Mouse (Mus musculus): Measurements from ENCODE around the gene Sec61a2. TPM values are rescaled to one million over a fixed set of nuclear protein-coding genes. Genes with fewer than 3 reads are reported as not detected.

Sec61a2 gene
- 23.3 and 26.7 TPM in 2 replicates for polyA plus RNA-seq (2012; rRNA removed)

GRCm38 (mm10) chr2:5894843-5895570 is at the start of gene Sec61a2:
Gene Sec61a2 (minus strand): TSS chr2:5895432.
- WGBS = under 1% methylated on average over 62 of the region's 62 CpGs
- peak; percentile 99 for DNase-seq
- Histone ChIP-seq H3K27ac (ENCODE audit: insufficient read depth, low read depth, low read length) (peak within 1 kb of the TSS; percentile 82), H3K27me3 (replicated peaks; ENCODE audit: control insufficient read depth, insufficient read depth, low read length) (no peaks in the 10 kb centered on the region), H3K4me3 (ENCODE audit: insufficient read depth, low read depth, low read length) (peak within 1 kb of the TSS; percentile 73), H3K4me1 (ENCODE audit: control insufficient read depth, insufficient read depth, low read length) (peaks cover 5% of the 10 kb centered on the region; the same call in 1 of the 2 replicates), H3K36me3 (ENCODE audit: control insufficient read depth, insufficient read depth, low read length) (no peaks in the 10 kb centered on the region; the same call in 1 of the 2 replicates)
- TF ChIP-seq POLR2A (IDR thresholded peaks at IDR 0.05; ENCODE audit: low read depth, low read length) (peak; percentile 94), CTCF (conservative IDR thresholded peaks at IDR 0.05; ENCODE audit: insufficient read depth, insufficient read length, low read depth, low read length) (no peak)

DNA sequence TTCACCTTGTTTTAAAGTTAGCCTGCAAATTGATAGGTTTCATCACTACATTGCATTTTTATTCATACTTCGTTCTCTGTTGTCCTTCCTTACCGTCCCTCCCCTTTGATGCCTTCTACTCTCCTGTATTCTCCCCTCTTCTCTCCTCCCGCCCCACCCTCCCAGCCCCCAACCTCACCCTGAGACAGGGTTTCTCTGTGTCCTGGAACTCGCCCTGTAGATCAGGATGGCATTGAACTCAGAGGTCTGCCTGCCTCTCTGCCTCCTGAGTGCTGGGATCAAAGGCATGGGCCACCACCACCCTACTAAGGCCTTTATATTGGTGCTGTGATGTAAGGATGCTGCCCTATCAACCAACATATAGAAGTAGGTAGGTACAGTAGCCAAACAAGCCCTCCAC is 47.8 kb upstream of the Sec61a2 start:
- WGBS = 43% methylated on average over 4 of the region's 4 CpGs
- TF ChIP-seq POLR2A (IDR thresholded peaks at IDR 0.05; ENCODE audit: low read depth, low read length) (no peak), CTCF (conservative IDR thresholded peaks at IDR 0.05; ENCODE audit: insufficient read depth, insufficient read length, low read depth, low read length) (no peak)
- no peaks in the 10 kb centered on the region for H3K27me3 ChIP-seq (replicated peaks; ENCODE audit: control insufficient read depth, insufficient read depth, low read length)
- H3K36me3 ChIP-seq (ENCODE audit: control insufficient read depth, insufficient read depth, low read length) = no peaks in the 10 kb centered on the region
- no peaks in the 10 kb centered on the region for H3K4me1 ChIP-seq (ENCODE audit: control insufficient read depth, insufficient read depth, low read length)
- no peak for DNase-seq
- H3K4me3 ChIP-seq (ENCODE audit: insufficient read depth, low read depth, low read length) = no peak overlapping the region
- H3K27ac ChIP-seq (ENCODE audit: insufficient read depth, low read depth, low read length) = no peak overlapping the region

- peak within 1 kb of the TSS; percentile 77 for H3K27ac ChIP-seq (ENCODE audit: insufficient read depth, low read depth, low read length)
- no peak for TF ChIP-seq POLR2A (IDR thresholded peaks at IDR 0.05; ENCODE audit: low read depth, low read length)
- TF ChIP-seq CTCF (conservative IDR thresholded peaks at IDR 0.05; ENCODE audit: insufficient read depth, insufficient read length, low read depth, low read length) = peak; percentile 33; the same call in 1 of the 2 replicates
- 1% methylated on average over 36 of the region's 36 CpGs for WGBS
- no peaks in the 10 kb centered on the region for H3K27me3 ChIP-seq (replicated peaks; ENCODE audit: control insufficient read depth, insufficient read depth, low read length)
- H3K4me1 ChIP-seq (ENCODE audit: control insufficient read depth, insufficient read depth, low read length) = no peaks in the 10 kb centered on the region
- H3K36me3 ChIP-seq (ENCODE audit: control insufficient read depth, insufficient read depth, low read length) = no peaks in the 10 kb centered on the region
- peak; percentile 93 for DNase-seq
- H3K4me3 ChIP-seq (ENCODE audit: insufficient read depth, low read depth, low read length) = peak within 1 kb of the TSS; percentile 83
Observed at GRCm38 (mm10) chr2:5942416-5943032, 47.3 kb upstream of the Sec61a2 start, which contains the start of gene Dhtkd1. Gene Dhtkd1 (minus strand): TSS chr2:5942792.

DNA sequence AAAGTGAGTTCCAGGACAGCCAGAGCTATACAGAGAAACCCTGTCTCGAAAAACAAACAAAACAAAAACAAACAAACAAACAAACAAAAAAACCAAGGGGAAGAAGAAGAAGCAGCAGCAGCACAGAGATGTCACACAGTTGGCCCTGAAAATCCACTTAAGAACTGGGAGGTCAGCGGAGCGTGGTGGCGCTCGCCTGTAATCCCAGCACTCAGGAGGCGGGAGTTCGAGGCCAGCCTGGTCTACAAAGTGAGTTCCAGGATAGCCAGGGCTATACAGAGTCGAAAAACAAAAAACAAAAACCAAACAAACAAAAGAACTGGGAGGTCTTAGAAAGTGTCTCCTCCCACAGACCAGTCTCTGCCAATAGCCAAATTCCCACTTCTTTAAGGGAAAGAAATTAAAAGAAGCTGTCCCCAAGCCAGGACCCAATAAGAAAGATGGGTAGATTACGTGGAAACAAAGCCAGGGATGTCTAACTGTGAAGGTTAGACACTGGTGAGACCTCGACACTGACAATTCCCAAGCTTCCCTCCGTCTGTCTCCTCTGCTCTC is 46.7 kb upstream of the Sec61a2 start:
- H3K4me1 ChIP-seq (ENCODE audit: control insufficient read depth, insufficient read depth, low read length) = no peaks in the 10 kb centered on the region
- TF ChIP-seq CTCF (conservative IDR thresholded peaks at IDR 0.05; ENCODE audit: insufficient read depth, insufficient read length, low read depth, low read length) (no peak), POLR2A (IDR thresholded peaks at IDR 0.05; ENCODE audit: low read depth, low read length) (no peak)
- peak; percentile 37 for DNase-seq
- H3K27ac ChIP-seq (ENCODE audit: insufficient read depth, low read depth, low read length) = peak overlapping the region; percentile 77
- 59% methylated on average over 11 of the region's 11 CpGs for WGBS
- H3K27me3 ChIP-seq (replicated peaks; ENCODE audit: control insufficient read depth, insufficient read depth, low read length) = no peaks in the 10 kb centered on the region
- H3K36me3 ChIP-seq (ENCODE audit: control insufficient read depth, insufficient read depth, low read length) = no peaks in the 10 kb centered on the region
- peak overlapping the region; percentile 83 for H3K4me3 ChIP-seq (ENCODE audit: insufficient read depth, low read depth, low read length)

GRCm38 (mm10) chr2:5940936-5941335 is 45.7 kb upstream of the Sec61a2 start:
- TF ChIP-seq POLR2A (IDR thresholded peaks at IDR 0.05; ENCODE audit: low read depth, low read length) (no peak), CTCF (conservative IDR thresholded peaks at IDR 0.05; ENCODE audit: insufficient read depth, insufficient read length, low read depth, low read length) (no peak)
- DNase-seq = no peak
- Histone ChIP-seq H3K4me3 (ENCODE audit: insufficient read depth, low read depth, low read length) (no peak overlapping the region), H3K4me1 (ENCODE audit: control insufficient read depth, insufficient read depth, low read length) (0 out of 2 replicates have a peak, but pooled peaks cover 2% of the 10 kb centered on the region), H3K27ac (ENCODE audit: insufficient read depth, low read depth, low read length) (no peak overlapping the region), H3K36me3 (ENCODE audit: control insufficient read depth, insufficient read depth, low read length) (no peaks in the 10 kb centered on the region), H3K27me3 (replicated peaks; ENCODE audit: control insufficient read depth, insufficient read depth, low read length) (no peaks in the 10 kb centered on the region)
- WGBS = 94% methylated on average over 9 of the region's 9 CpGs

- WGBS = 91% methylated on average over 14 of the region's 14 CpGs
- H3K27me3 ChIP-seq (replicated peaks; ENCODE audit: control insufficient read depth, insufficient read depth, low read length) = no peaks in the 10 kb centered on the region
- H3K4me3 ChIP-seq (ENCODE audit: insufficient read depth, low read depth, low read length) = no peak overlapping the region
- no peaks in the 10 kb centered on the region for H3K36me3 ChIP-seq (ENCODE audit: control insufficient read depth, insufficient read depth, low read length)
- TF ChIP-seq POLR2A (IDR thresholded peaks at IDR 0.05; ENCODE audit: low read depth, low read length) (no peak), CTCF (conservative IDR thresholded peaks at IDR 0.05; ENCODE audit: insufficient read depth, insufficient read length, low read depth, low read length) (no peak)
- no peak overlapping the region for H3K27ac ChIP-seq (ENCODE audit: insufficient read depth, low read depth, low read length)
- DNase-seq = no peak
- H3K4me1 ChIP-seq (ENCODE audit: control insufficient read depth, insufficient read depth, low read length) = 0 out of 2 replicates have a peak, but pooled peaks cover 2% of the 10 kb centered on the region
Observed at GRCm38 (mm10) chr2:5939911-5940310, 44.7 kb upstream of the Sec61a2 start.

GRCm38 (mm10) chr2:5939319-5939718 is 44.1 kb upstream of the Sec61a2 start:
- Histone ChIP-seq H3K36me3 (ENCODE audit: control insufficient read depth, insufficient read depth, low read length) (no peaks in the 10 kb centered on the region), H3K4me1 (ENCODE audit: control insufficient read depth, insufficient read depth, low read length) (0 out of 2 replicates have a peak, but pooled peaks cover 2% of the 10 kb centered on the region), H3K27me3 (replicated peaks; ENCODE audit: control insufficient read depth, insufficient read depth, low read length) (no peaks in the 10 kb centered on the region), H3K4me3 (ENCODE audit: insufficient read depth, low read depth, low read length) (no peak overlapping the region), H3K27ac (ENCODE audit: insufficient read depth, low read depth, low read length) (no peak overlapping the region)
- DNase-seq = no peak
- WGBS = 92% methylated on average over 3 of the region's 3 CpGs
- TF ChIP-seq CTCF (conservative IDR thresholded peaks at IDR 0.05; ENCODE audit: insufficient read depth, insufficient read length, low read depth, low read length) (no peak), POLR2A (IDR thresholded peaks at IDR 0.05; ENCODE audit: low read depth, low read length) (no peak)
